11 mouse cellular contexts compared by ENCODE assay signal in genomic region chr14:122489686-122490414, GRCm38 (mm10). TPM values are rescaled to one million over a fixed set of nuclear protein-coding genes. Genes with fewer than 3 reads are reported as not detected.
DNase-seq lines count a peak whose midpoint lies in the region; ATAC-seq and TF ChIP-seq lines count a peak whose summit lies in the region.
"Had no signal": no experiment of that assay in that cellular context is flagged by ENCODE, and none has a peak within 500 bp of the region (broad histone marks: within the 10 kb centered on the region; RNA-seq: fewer than 3 reads in every experiment).

No protein-coding gene starts in this region.

- H3K9ac ChIP-seq in hindbrain, embryonic 14.5 days: peak overlapping the region; percentile 51; the same call in 1 of the 2 replicates
- H3K9ac ChIP-seq in neural tube, embryonic 12.5 days: no peak overlapping the region
- H3K9ac ChIP-seq: liver, embryonic 15.5 days had no signal

- no peak overlapping the region for H3K27ac ChIP-seq in kidney, adult 2 months (ENCODE audit: insufficient read depth, low read depth, low read length)
- H3K27ac ChIP-seq in hindbrain, embryonic 14.5 days: peak overlapping the region; percentile 68; the same call in 1 of the 2 replicates
- H3K27ac ChIP-seq in neural tube, embryonic 12.5 days: no peak overlapping the region
- H3K27ac ChIP-seq: liver, embryonic 15.5 days had no signal

- no peaks in the 10 kb centered on the region for H3K4me1 ChIP-seq in kidney, adult 2 months (ENCODE audit: control insufficient read depth, insufficient read depth, low read length)
- H3K4me1 ChIP-seq in hindbrain, embryonic 14.5 days (replicated peaks; ENCODE audit: control insufficient read depth, insufficient read depth, low read length): no peaks in the 10 kb centered on the region
- H3K4me1 ChIP-seq in neural tube, embryonic 12.5 days: peaks cover 12% of the 10 kb centered on the region; the same call in 1 of the 2 replicates

- DNase-seq in kidney, adult 2 months: peak; percentile 23
- no peak for DNase-seq in kidney, postnatal 10 days
- DNase-seq in embryo, embryonic 11 days: peak; percentile 59
- DNase-seq in hindbrain, embryonic 14.5 days (ENCODE audit: low spot score): peak; percentile 65
- DNase-seq in kidney, postnatal 14 days: no peak
- DNase-seq in layer of hippocampus, adult 18-20 months (ENCODE audit: low spot score in 2 of 2): no peak
- DNase-seq in kidney, adult 18-20 months: no peak

- H3K4me2 ChIP-seq in hindbrain, embryonic 14.5 days (replicated peaks): peak overlapping the region; percentile 48
- peak overlapping the region; percentile 60 for H3K4me2 ChIP-seq in neural tube, embryonic 12.5 days (replicated peaks)

- WGBS in kidney, adult 2 months: 15% methylated on average over 12 of the region's 12 CpGs
- whole genome bisulfite sequencing in hindbrain, embryonic 14.5 days: 1% methylated on average over 12 of the region's 12 CpGs
- 2% methylated on average over 12 of the region's 12 CpGs for WGBS in neural tube, embryonic 12.5 days

- no peak for TF ChIP-seq POLR2A in kidney, adult 2 months (IDR thresholded peaks at IDR 0.05; ENCODE audit: low read depth, low read length)

- no peak for TF ChIP-seq CTCF in kidney, adult 2 months (conservative IDR thresholded peaks at IDR 0.05; ENCODE audit: insufficient read depth, insufficient read length, low read depth, low read length)

- no peak overlapping the region for H3K4me3 ChIP-seq in kidney, adult 2 months (ENCODE audit: insufficient read depth, low read depth, low read length)
- H3K4me3 ChIP-seq in hindbrain, embryonic 14.5 days (replicated peaks; ENCODE audit: low read length): 0 out of 2 replicates have a peak overlapping the region, but pooled peaks have one; percentile 27
- 0 out of 2 replicates have a peak overlapping the region, but pooled peaks have one; percentile 28 for H3K4me3 ChIP-seq in neural tube, embryonic 12.5 days

- no peaks in the 10 kb centered on the region for H3K36me3 ChIP-seq in kidney, adult 2 months (ENCODE audit: control insufficient read depth, insufficient read depth, low read length)
- no peaks in the 10 kb centered on the region for H3K36me3 ChIP-seq in hindbrain, embryonic 14.5 days (replicated peaks; ENCODE audit: control insufficient read depth, insufficient read depth)
- no peaks in the 10 kb centered on the region for H3K36me3 ChIP-seq in neural tube, embryonic 12.5 days
- H3K36me3 ChIP-seq: liver, embryonic 15.5 days had no signal

- peaks cover 6% of the 10 kb centered on the region for H3K27me3 ChIP-seq in kidney, adult 2 months (replicated peaks; ENCODE audit: control insufficient read depth, insufficient read depth, low read length)
- H3K27me3 ChIP-seq in hindbrain, embryonic 14.5 days (ENCODE audit: control insufficient read depth, insufficient read depth, low read length): peaks cover 77% of the 10 kb centered on the region
- H3K27me3 ChIP-seq in neural tube, embryonic 12.5 days (replicated peaks): peaks cover 44% of the 10 kb centered on the region

- no peak for ATAC-seq in hindbrain, embryonic 14.5 days (ENCODE audit: low FRiP score)
- ATAC-seq in neural tube, embryonic 12.5 days (ENCODE audit: low FRiP score, low read depth): peak; percentile 71

- H3K9me3 ChIP-seq in hindbrain, embryonic 14.5 days (ENCODE audit: control insufficient read depth, low read length): peaks cover 3% of the 10 kb centered on the region; the same call in 1 of the 2 replicates
- H3K9me3 ChIP-seq in neural tube, embryonic 12.5 days: peaks cover 4% of the 10 kb centered on the region; the same call in 1 of the 2 replicates
- H3K9me3 ChIP-seq: liver, embryonic 15.5 days had no signal

RNA-seq across cellular contexts. Expression of gene Gm10837, which starts 0.5 kb away (rescaled TPM):
- polyA plus RNA-seq in kidney, adult 2 months (2012; rRNA removed): not detected in 2 replicates
- 0.31 and 0.95 TPM in 2 replicates for polyA plus RNA-seq in hindbrain, embryonic 14.5 days (2014; fragmentation: Nextera tagmentation; extraction: Ambion mirVana)
- polyA plus RNA-seq in neural tube, embryonic 12.5 days (2016; fragmentation: Nextera tagmentation; extraction: Ambion mirVana): 0.57 and 0.68 TPM in 2 replicates
- not detected for total RNA-seq in layer of hippocampus, adult 18-20 months (2021)
- total RNA-seq: heart, adult 18-20 months; MEL had no signal
- polyA plus RNA-seq: liver, embryonic 15.5 days had no signal

RNA-seq across cellular contexts. Expression of gene Zic2, which starts 14.6 kb away (rescaled TPM):
- polyA plus RNA-seq in kidney, adult 2 months (2012; rRNA removed): not detected in 2 replicates
- 10.6 and 11.4 TPM in 2 replicates for polyA plus RNA-seq in hindbrain, embryonic 14.5 days (2014; fragmentation: Nextera tagmentation; extraction: Ambion mirVana)
- 11.6 and 13.4 TPM in 2 replicates for polyA plus RNA-seq in neural tube, embryonic 12.5 days (2016; fragmentation: Nextera tagmentation; extraction: Ambion mirVana)
- 10 to 100 TPM; 16.1 to 18.7 TPM for total RNA-seq in layer of hippocampus, adult 18-20 months (2021)
- total RNA-seq: heart, adult 18-20 months; MEL had no signal
- polyA plus RNA-seq: liver, embryonic 15.5 days had no signal

RNA-seq across cellular contexts. Expression of gene Zic5, which starts 24.4 kb away (rescaled TPM):
- polyA plus RNA-seq in kidney, adult 2 months (2012; rRNA removed): not detected in 2 replicates
- polyA plus RNA-seq in hindbrain, embryonic 14.5 days (2014; fragmentation: Nextera tagmentation; extraction: Ambion mirVana): 11.6 and 14.0 TPM in 2 replicates
- polyA plus RNA-seq in neural tube, embryonic 12.5 days (2016; fragmentation: Nextera tagmentation; extraction: Ambion mirVana): 11.3 and 14.3 TPM in 2 replicates
- total RNA-seq in layer of hippocampus, adult 18-20 months (2021): 1 to 10 TPM; 3.0 to 5.1 TPM
- total RNA-seq: heart, adult 18-20 months had no signal
- polyA plus RNA-seq: liver, embryonic 15.5 days had no signal

RNA-seq across cellular contexts. Expression of gene Gm5089, which starts 38.9 kb away (rescaled TPM):
- not detected in 2 replicates for polyA plus RNA-seq in kidney, adult 2 months (2012; rRNA removed)
- polyA plus RNA-seq in hindbrain, embryonic 14.5 days (2014; fragmentation: Nextera tagmentation; extraction: Ambion mirVana): 0.50 and 1.2 TPM in 2 replicates
- polyA plus RNA-seq in neural tube, embryonic 12.5 days (2016; fragmentation: Nextera tagmentation; extraction: Ambion mirVana): 1.3 TPM in 2 replicates
- total RNA-seq in layer of hippocampus, adult 18-20 months (2021): under 1 TPM; 0.30 to 0.38 TPM
- total RNA-seq: heart, adult 18-20 months; MEL had no signal
- polyA plus RNA-seq: liver, embryonic 15.5 days had no signal

RNA-seq across cellular contexts. Expression of gene Pcca, which starts 44.3 kb away (rescaled TPM):
- polyA plus RNA-seq in kidney, adult 2 months (2012; rRNA removed): 67.4 and 77.1 TPM in 2 replicates
- polyA plus RNA-seq in hindbrain, embryonic 14.5 days (2014; fragmentation: Nextera tagmentation; extraction: Ambion mirVana): 27.2 and 34.6 TPM in 2 replicates
- polyA plus RNA-seq in neural tube, embryonic 12.5 days (2016; fragmentation: Nextera tagmentation; extraction: Ambion mirVana): 33.0 and 35.0 TPM in 2 replicates
- 10 to 100 TPM; 38.7 to 39.5 TPM for total RNA-seq in layer of hippocampus, adult 18-20 months (2021)

Comparison
In these comparisons a context has a peak if more than half of its experiments do, and no peak if none do; other contexts are left out.
1. DNase-seq: peak in kidney, adult 2 months (single experiment), embryo, embryonic 11 days (single experiment) and hindbrain, embryonic 14.5 days (single experiment); none in kidney, postnatal 10 days (single experiment), kidney, postnatal 14 days (single experiment), layer of hippocampus, adult 18-20 months (0 of 2) and kidney, adult 18-20 months (single experiment).
2. RNA of gene Zic2, which starts 14.6 kb away (polyA plus RNA-seq): 11.6 to 13.4 TPM in neural tube, embryonic 12.5 days and 10.6 to 11.4 TPM in hindbrain, embryonic 14.5 days; not detected in kidney, adult 2 months; every median in the first group is over 10 times any median in the second.
3. RNA of gene Zic5, which starts 24.4 kb away (polyA plus RNA-seq): 11.3 to 14.3 TPM in neural tube, embryonic 12.5 days and 11.6 to 14.0 TPM in hindbrain, embryonic 14.5 days; not detected in kidney, adult 2 months; every median in the first group is over 10 times any median in the second.